Mouse (Mus musculus): ENCODE measurements around the gene 4930595D18Rik. TPM values are rescaled to one million over a fixed set of nuclear protein-coding genes. Genes with fewer than 3 reads are reported as not detected.
A peak's percentile ranks its signal among the peaks of the same experiment; 100 is the strongest.

4930595D18Rik gene
- polyA plus RNA-seq, 1 experiment from 2014 or later: not detected

GRCm38 (mm10) chr12:111192777-111193176 is 8.5 kb upstream of the 4930595D18Rik start:
- no peaks in the 10 kb centered on the region for H3K36me3 ChIP-seq
- peaks cover 27% of the 10 kb centered on the region for H3K4me1 ChIP-seq
- H3K4me2 ChIP-seq (replicated peaks): no peak overlapping the region
- no peak overlapping the region for H3K4me3 ChIP-seq
- no peaks in the 10 kb centered on the region for H3K27me3 ChIP-seq
- H3K9me3 ChIP-seq: no peaks in the 10 kb centered on the region
- no peak overlapping the region for H3K27ac ChIP-seq
- H3K9ac ChIP-seq: no peak overlapping the region
- no peak for ATAC-seq (ENCODE audit: low FRiP score, low read depth)
- WGBS: 75% methylated on average over 6 of the region's 6 CpGs

- H3K9ac ChIP-seq: no peak overlapping the region
- WGBS: 77% methylated on average over 2 of the region's 2 CpGs
- no peak for ATAC-seq (ENCODE audit: low FRiP score, low read depth)
- no peak overlapping the region for H3K4me3 ChIP-seq
- no peak overlapping the region for H3K4me2 ChIP-seq (replicated peaks)
- peaks cover 27% of the 10 kb centered on the region for H3K4me1 ChIP-seq
- no peaks in the 10 kb centered on the region for H3K9me3 ChIP-seq
- H3K27ac ChIP-seq: no peak overlapping the region
- H3K36me3 ChIP-seq: no peaks in the 10 kb centered on the region
- H3K27me3 ChIP-seq: no peaks in the 10 kb centered on the region
These were observed 6.6 kb upstream of the 4930595D18Rik start for GRCm38 (mm10) chr12:111190891-111191290.

- ATAC-seq (ENCODE audit: low FRiP score, low read depth): no peak
- H3K4me1 ChIP-seq: peaks cover 27% of the 10 kb centered on the region
- no peaks in the 10 kb centered on the region for H3K27me3 ChIP-seq
- H3K9me3 ChIP-seq: no peaks in the 10 kb centered on the region
- no peak overlapping the region for H3K4me3 ChIP-seq
- 69% methylated on average over 5 of the region's 5 CpGs for WGBS
- H3K9ac ChIP-seq: no peak overlapping the region
- no peak overlapping the region for H3K4me2 ChIP-seq (replicated peaks)
- no peaks in the 10 kb centered on the region for H3K36me3 ChIP-seq
- no peak overlapping the region for H3K27ac ChIP-seq
These were observed 6.1 kb upstream of the 4930595D18Rik start for GRCm38 (mm10) chr12:111190355-111190754.

GRCm38 (mm10) chr12:111188295-111188694 is 4.0 kb upstream of the 4930595D18Rik start:
- no peak overlapping the region for H3K27ac ChIP-seq
- no peak overlapping the region for H3K4me3 ChIP-seq
- no peak for ATAC-seq (ENCODE audit: low FRiP score, low read depth)
- no peaks in the 10 kb centered on the region for H3K36me3 ChIP-seq
- H3K27me3 ChIP-seq: no peaks in the 10 kb centered on the region
- 89% methylated on average over 4 of the region's 4 CpGs for WGBS
- H3K9ac ChIP-seq: no peak overlapping the region
- no peaks in the 10 kb centered on the region for H3K9me3 ChIP-seq
- no peak overlapping the region for H3K4me2 ChIP-seq (replicated peaks)
- peaks cover 19% of the 10 kb centered on the region for H3K4me1 ChIP-seq

GRCm38 (mm10) chr12:111186986-111187385 is 2.7 kb upstream of the 4930595D18Rik start:
- H3K4me1 ChIP-seq: peaks cover 12% of the 10 kb centered on the region

GRCm38 (mm10) chr12:111182378-111182777 is 1.9 kb downstream of the 4930595D18Rik start:
- ATAC-seq (ENCODE audit: low FRiP score, low read depth): no peak
- Histone ChIP-seq H3K4me3 (no peak overlapping the region), H3K9ac (no peak overlapping the region), H3K4me1 (no peaks in the 10 kb centered on the region; the same call in 1 of the 2 replicates), H3K9me3 (no peaks in the 10 kb centered on the region), H3K27me3 (no peaks in the 10 kb centered on the region), H3K4me2 (replicated peaks) (no peak overlapping the region), H3K36me3 (no peaks in the 10 kb centered on the region), H3K27ac (no peak overlapping the region)
- WGBS: 95% methylated on average over 6 of the region's 6 CpGs

More at GRCm38 (mm10) chr12:111186986-111187385, 2.7 kb upstream of the 4930595D18Rik start:
- no peak for ATAC-seq (ENCODE audit: low FRiP score, low read depth)
- Histone ChIP-seq H3K4me2 (replicated peaks) (no peak overlapping the region), H3K36me3 (no peaks in the 10 kb centered on the region), H3K4me3 (no peak overlapping the region), H3K9ac (no peak overlapping the region), H3K9me3 (no peaks in the 10 kb centered on the region), H3K27me3 (no peaks in the 10 kb centered on the region), H3K27ac (no peak overlapping the region)
- 89% methylated on average over 3 of the region's 3 CpGs for WGBS

GRCm38 (mm10) chr12:111181848-111182247 is 2.4 kb downstream of the 4930595D18Rik start:
- Histone ChIP-seq H3K4me1 (no peaks in the 10 kb centered on the region; the same call in 1 of the 2 replicates), H3K27me3 (no peaks in the 10 kb centered on the region), H3K27ac (no peak overlapping the region), H3K4me2 (replicated peaks) (no peak overlapping the region), H3K9me3 (no peaks in the 10 kb centered on the region), H3K9ac (no peak overlapping the region), H3K4me3 (no peak overlapping the region), H3K36me3 (no peaks in the 10 kb centered on the region)
- WGBS: 70% methylated on average over 5 of the region's 5 CpGs
- ATAC-seq (ENCODE audit: low FRiP score, low read depth): no peak

GRCm38 (mm10) chr12:111178772-111179171 is 5.5 kb downstream of the 4930595D18Rik start:
- 72% methylated on average over 4 of the region's 4 CpGs for WGBS
- Histone ChIP-seq H3K9me3 (no peaks in the 10 kb centered on the region), H3K27ac (no peak overlapping the region), H3K4me2 (replicated peaks) (no peak overlapping the region), H3K27me3 (no peaks in the 10 kb centered on the region), H3K4me1 (no peaks in the 10 kb centered on the region), H3K4me3 (no peak overlapping the region), H3K9ac (no peak overlapping the region), H3K36me3 (peaks cover 7% of the 10 kb centered on the region)
- no peak for ATAC-seq (ENCODE audit: low FRiP score, low read depth)

GRCm38 (mm10) chr12:111168891-111169290 is 15.4 kb downstream of the 4930595D18Rik start:
- H3K9ac ChIP-seq: no peak overlapping the region
- ATAC-seq (ENCODE audit: low FRiP score, low read depth): no peak
- no peak overlapping the region for H3K4me2 ChIP-seq (replicated peaks)
- H3K27me3 ChIP-seq: no peaks in the 10 kb centered on the region
- 86% methylated on average over 4 of the region's 4 CpGs for WGBS
- H3K27ac ChIP-seq: no peak overlapping the region
- H3K36me3 ChIP-seq: peaks cover 11% of the 10 kb centered on the region
- H3K4me3 ChIP-seq: no peak overlapping the region
- no peaks in the 10 kb centered on the region for H3K9me3 ChIP-seq
- peaks cover 36% of the 10 kb centered on the region for H3K4me1 ChIP-seq

GRCm38 (mm10) chr12:111166681-111167289 is 17.5 kb downstream of the 4930595D18Rik start:
- peaks cover 53% of the 10 kb centered on the region for H3K4me1 ChIP-seq
- no peaks in the 10 kb centered on the region for H3K9me3 ChIP-seq
- WGBS: under 1% methylated on average over 48 of the region's 48 CpGs
- peak overlapping the region; percentile 85 for H3K4me3 ChIP-seq
- H3K27me3 ChIP-seq: no peaks in the 10 kb centered on the region
- ATAC-seq (ENCODE audit: low FRiP score, low read depth): peak; percentile 6; the same call in 1 of the 2 replicates
- peaks cover 5% of the 10 kb centered on the region; the same call in 1 of the 2 replicates for H3K36me3 ChIP-seq
- peak overlapping the region; percentile 89 for H3K4me2 ChIP-seq (replicated peaks)
- H3K9ac ChIP-seq: peak overlapping the region; percentile 88
- peak overlapping the region; percentile 85 for H3K27ac ChIP-seq

GRCm38 (mm10) chr12:111165831-111166591 is 18.3 kb downstream of the 4930595D18Rik start, which contains the start of gene Traf3:
Traf3 (plus strand) TSS chr12:111166370.
- Histone ChIP-seq H3K27me3 (no peaks in the 10 kb centered on the region), H3K9me3 (no peaks in the 10 kb centered on the region), H3K27ac (peak within 1 kb of the TSS; percentile 85), H3K4me2 (replicated peaks) (peak within 1 kb of the TSS; percentile 89), H3K4me1 (peaks cover 54% of the 10 kb centered on the region), H3K36me3 (no peaks in the 10 kb centered on the region), H3K4me3 (peak within 1 kb of the TSS; percentile 85), H3K9ac (peak within 1 kb of the TSS; percentile 88)
- WGBS: 6% methylated on average over 52 of the region's 105 CpGs
- peak; percentile 28; the same call in 1 of the 2 replicates for ATAC-seq (ENCODE audit: low FRiP score, low read depth)

- ATAC-seq (ENCODE audit: low FRiP score, low read depth): no peak
- 69% methylated on average over 10 of the region's 10 CpGs for WGBS
- no peaks in the 10 kb centered on the region for H3K27me3 ChIP-seq
- H3K27ac ChIP-seq: peak overlapping the region; percentile 52; the same call in 1 of the 2 replicates
- H3K9ac ChIP-seq: no peak overlapping the region
- peak overlapping the region; percentile 89 for H3K4me2 ChIP-seq (replicated peaks)
- H3K36me3 ChIP-seq: no peaks in the 10 kb centered on the region
- no peaks in the 10 kb centered on the region for H3K9me3 ChIP-seq
- H3K4me1 ChIP-seq: peaks cover 54% of the 10 kb centered on the region
- H3K4me3 ChIP-seq: peak overlapping the region; percentile 85
These were observed 19.0 kb downstream of the 4930595D18Rik start for GRCm38 (mm10) chr12:111165146-111165812.
